Mouse (Mus musculus): ENCODE measurements at regions not wholly inside any gene's neighbourhood (a gene's known extent, or its start where the extent isn't known, plus 50 kb on each side); places are given as distances from the start of the nearest gene placed in this dataset.

DNA sequence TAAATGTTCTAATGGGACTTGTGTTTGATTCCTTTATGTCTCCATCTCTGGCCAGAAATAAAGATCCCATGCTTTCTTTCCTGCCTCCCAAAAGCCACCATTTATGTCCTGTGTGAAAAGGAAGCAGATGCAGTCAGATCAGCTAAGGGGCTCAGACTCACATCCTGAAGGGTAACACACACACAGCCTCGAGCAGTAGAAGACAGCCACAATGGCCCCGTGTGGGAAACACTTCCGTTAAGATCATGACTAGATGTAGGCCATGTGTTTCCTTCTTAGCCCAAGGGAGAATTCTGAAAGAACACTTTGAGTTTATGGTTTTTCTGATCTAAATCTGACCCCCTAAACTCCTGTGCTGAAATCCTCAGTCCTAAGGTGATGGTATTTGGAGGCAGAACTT lies 110.4 kb upstream of the Gm3448 start:
- no peaks in the 10 kb centered on the region for H3K36me3 ChIP-seq (ENCODE audit: insufficient read depth)
- ATAC-seq (ENCODE audit: insufficient read depth) = no peak
- H3K27me3 ChIP-seq (ENCODE audit: insufficient read depth, low read length) = no peaks in the 10 kb centered on the region
- DNase-seq = no peak
- no peak overlapping the region for H3K9ac ChIP-seq
- no peak overlapping the region for H3K27ac ChIP-seq (ENCODE audit: low read depth)
- no peak overlapping the region for H3K4me3 ChIP-seq (ENCODE audit: low read depth, low read length)
- TF ChIP-seq CTCF (IDR thresholded peaks at IDR 0.05; ENCODE audit: low read depth) = no peak
- no peaks in the 10 kb centered on the region for H3K9me3 ChIP-seq (ENCODE audit: low read depth, low read length)
- H3K4me2 ChIP-seq = no peak overlapping the region
- WGBS = 69% methylated on average over 3 of the region's 3 CpGs
- H3K4me1 ChIP-seq (ENCODE audit: insufficient read depth) = peaks cover 7% of the 10 kb centered on the region

- TF ChIP-seq CTCF (IDR thresholded peaks at IDR 0.05; ENCODE audit: low read depth) = no peak
- H3K36me3 ChIP-seq (ENCODE audit: insufficient read depth) = no peaks in the 10 kb centered on the region
- peaks cover 4% of the 10 kb centered on the region; the same call in 1 of the 2 replicates for H3K4me1 ChIP-seq (ENCODE audit: insufficient read depth)
- no peak overlapping the region for H3K9ac ChIP-seq
- H3K4me3 ChIP-seq (ENCODE audit: low read depth, low read length) = no peak overlapping the region
- no peak for DNase-seq
- 30% methylated on average over 7 of the region's 7 CpGs for WGBS
- no peak overlapping the region for H3K27ac ChIP-seq (ENCODE audit: low read depth)
- H3K4me2 ChIP-seq = no peak overlapping the region
- ATAC-seq (ENCODE audit: insufficient read depth) = no peak
- H3K27me3 ChIP-seq (ENCODE audit: insufficient read depth, low read length) = no peaks in the 10 kb centered on the region
- H3K9me3 ChIP-seq (ENCODE audit: low read depth, low read length) = no peaks in the 10 kb centered on the region
Measured at GRCm38 (mm10) chr17:15146607-15147006, 105.3 kb upstream of the Gm3448 start.

DNA sequence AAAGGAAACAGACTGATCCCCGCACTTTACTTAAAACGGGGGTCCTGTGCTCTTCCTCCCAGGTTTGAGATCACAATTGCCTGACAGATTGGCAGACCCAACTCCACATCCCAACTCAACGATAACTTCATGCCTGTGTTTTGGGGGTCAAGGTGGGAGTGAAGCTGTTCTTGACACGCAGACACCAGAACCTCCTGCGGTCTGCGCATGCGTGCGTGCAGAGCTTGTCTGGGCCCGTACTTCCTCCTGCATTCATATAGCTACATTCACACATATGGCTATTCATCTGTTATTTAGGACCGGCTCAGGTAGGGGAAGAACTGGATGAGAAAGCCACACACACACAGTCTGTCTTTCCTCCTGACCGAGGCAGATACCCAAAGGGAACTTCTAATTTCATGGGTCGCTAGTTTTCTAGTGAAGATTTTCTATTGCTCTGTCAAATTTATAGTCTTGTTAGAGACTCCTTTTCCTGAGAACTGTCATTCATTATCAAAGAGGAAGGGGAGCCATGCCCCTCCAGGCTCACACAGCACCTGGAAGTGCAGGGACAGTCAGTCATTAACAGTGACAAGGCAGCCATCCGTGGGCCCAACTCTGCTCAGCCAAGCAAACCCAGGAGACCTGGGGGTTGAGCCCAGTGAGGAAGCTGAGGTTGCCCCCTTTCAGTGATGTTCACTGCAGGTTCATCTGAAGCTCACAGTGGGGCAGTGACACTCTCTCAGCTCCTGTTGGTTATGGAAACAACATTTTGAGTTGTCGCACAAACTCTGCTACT lies 104.0 kb upstream of the Gm3448 start:
- Histone ChIP-seq H3K36me3 (ENCODE audit: insufficient read depth) (no peaks in the 10 kb centered on the region), H3K27ac (ENCODE audit: low read depth) (no peak overlapping the region), H3K27me3 (ENCODE audit: insufficient read depth, low read length) (no peaks in the 10 kb centered on the region), H3K9me3 (ENCODE audit: low read depth, low read length) (no peaks in the 10 kb centered on the region), H3K4me3 (ENCODE audit: low read depth, low read length) (no peak overlapping the region), H3K4me1 (ENCODE audit: insufficient read depth) (peaks cover 4% of the 10 kb centered on the region; the same call in 1 of the 2 replicates), H3K9ac (no peak overlapping the region), H3K4me2 (no peak overlapping the region)
- DNase-seq (no peak), ATAC-seq (ENCODE audit: insufficient read depth) (no peak)
- TF ChIP-seq CTCF (IDR thresholded peaks at IDR 0.05; ENCODE audit: low read depth) = no peak
- 80% methylated on average over 14 of the region's 14 CpGs for WGBS

GRCm38 (mm10) chr17:15140391-15140790 lies 99.1 kb upstream of the Gm3448 start:
- TF ChIP-seq CTCF (IDR thresholded peaks at IDR 0.05; ENCODE audit: low read depth) = no peak
- Histone ChIP-seq H3K4me2 (no peak overlapping the region), H3K36me3 (ENCODE audit: insufficient read depth) (no peaks in the 10 kb centered on the region), H3K4me3 (ENCODE audit: low read depth, low read length) (no peak overlapping the region), H3K9ac (no peak overlapping the region), H3K4me1 (ENCODE audit: insufficient read depth) (no peaks in the 10 kb centered on the region), H3K9me3 (ENCODE audit: low read depth, low read length) (no peaks in the 10 kb centered on the region), H3K27me3 (ENCODE audit: insufficient read depth, low read length) (no peaks in the 10 kb centered on the region), H3K27ac (ENCODE audit: low read depth) (no peak overlapping the region)
- DNase-seq (peak; percentile 7), ATAC-seq (ENCODE audit: insufficient read depth) (no peak)
- 47% methylated on average over 4 of the region's 4 CpGs for WGBS
